Mouse (Mus musculus) lung, adult 2 months (tissue): ENCODE measurements around the gene Chst15. TPM values are rescaled to one million over a fixed set of nuclear protein-coding genes. Genes with fewer than 3 reads are reported as not detected.

ENCODE experiments used
- DNase-seq: peaks from one replicate; pipeline ENCODE4 v3.0.0; 2022
- H3K4me1 ChIP-seq: fragments of 200-500 bp; 2 replicates; pipeline ENCODE4 v1.6.1; 2011; ENCODE audit warnings: low read length; ENCODE audit not compliant: control insufficient read depth, insufficient read depth
- H3K4me3 ChIP-seq: fragments of 200-500 bp; replicated peaks from 2 replicates; pipeline ENCODE3; 2011; ENCODE audit warnings: low read depth, mild to moderate bottlenecking, control low read depth, low read length; ENCODE audit errors: extremely low read depth
- CTCF ChIP-seq: fragments of 200-500 bp; IDR thresholded peaks from 2 replicates; pipeline ENCODE4 v1.5.1; 2011; ENCODE audit warnings: mild to moderate bottlenecking, low read length, control low read depth; ENCODE audit not compliant: insufficient read depth
- POLR2A ChIP-seq: fragments of 200-500 bp; IDR thresholded peaks from 2 replicates; pipeline ENCODE4 v1.6.1; 2011; ENCODE audit warnings: low read depth, mild to moderate bottlenecking, control low read depth, low read length, borderline replicate concordance; ENCODE audit errors: extremely low read depth
- WGBS: fragments of 180-500 bp; shearing (Covaris S2); methylation state at CpG from one replicate; pipeline ENCODE4 v1.1.7; 2018; 5-methylcytosine and 5-hydroxymethylcytosine counted together
- polyA plus RNA-seq: library from polyadenylated mRNA; depleted of rRNA; stranded (reverse); fragments of >200 nt; gene quantifications from 2 replicates; pipeline ENCODE4 v1.2.3, GENCODE M21; 2012

Chst15 gene
- polyA plus RNA-seq, 1 experiment: 14.7 TPM

GRCm38 (mm10) chr7:132234250-132234649 lies 82.8 kb downstream of the Chst15 start:
- Histone ChIP-seq H3K4me3 (no peak overlapping the region), H3K4me1 (peaks cover 7% of the 10 kb centered on the region; the same call in 1 of the 2 replicates)
- DNase-seq: no peak
- TF ChIP-seq CTCF (no peak), POLR2A (no peak)
- WGBS: 72% methylated on average over 3 of the region's 3 CpGs

- DNase-seq: no peak
- Histone ChIP-seq H3K4me3 (no peak overlapping the region), H3K4me1 (peaks cover 7% of the 10 kb centered on the region; the same call in 1 of the 2 replicates)
- whole genome bisulfite sequencing: 80% methylated on average over 4 of the region's 4 CpGs
- TF ChIP-seq CTCF (no peak), POLR2A (no peak)
Observed at GRCm38 (mm10) chr7:132233732-132234131, 83.3 kb downstream of the Chst15 start.

GRCm38 (mm10) chr7:132232937-132233336 lies 84.1 kb downstream of the Chst15 start:
- 46% methylated on average over 2 of the region's 2 CpGs for WGBS
- Histone ChIP-seq H3K4me1 (peaks cover 4% of the 10 kb centered on the region; the same call in 1 of the 2 replicates), H3K4me3 (no peak overlapping the region)
- no peak for DNase-seq
- TF ChIP-seq CTCF (no peak), POLR2A (no peak)

GRCm38 (mm10) chr7:132231476-132231875 lies 85.6 kb downstream of the Chst15 start:
- no peak for DNase-seq
- H3K4me1 ChIP-seq: peaks cover 3% of the 10 kb centered on the region; the same call in 1 of the 2 replicates
- H3K4me3 ChIP-seq: no peak overlapping the region
- 67% methylated on average over 3 of the region's 3 CpGs for WGBS
- TF ChIP-seq POLR2A (no peak), CTCF (no peak)

GRCm38 (mm10) chr7:132230961-132231360 lies 86.1 kb downstream of the Chst15 start:
- no peak for DNase-seq
- no peak overlapping the region for H3K4me3 ChIP-seq
- 87% methylated on average over 3 of the region's 3 CpGs for WGBS
- TF ChIP-seq CTCF (no peak), POLR2A (no peak)
- H3K4me1 ChIP-seq: peaks cover 3% of the 10 kb centered on the region; the same call in 1 of the 2 replicates

GRCm38 (mm10) chr7:132227075-132227640 lies 89.9 kb downstream of the Chst15 start:
- no peak for DNase-seq
- 71% methylated on average over 8 of the region's 8 CpGs for WGBS
- H3K4me3 ChIP-seq: no peak overlapping the region
- TF ChIP-seq POLR2A (no peak), CTCF (no peak)
- peaks cover 3% of the 10 kb centered on the region; the same call in 1 of the 2 replicates for H3K4me1 ChIP-seq

- no peak for TF ChIP-seq POLR2A
- peak; percentile 74 for TF ChIP-seq CTCF
- 52% methylated on average over 6 of the region's 6 CpGs for WGBS
- peak; percentile 79 for DNase-seq
- Histone ChIP-seq H3K4me1 (peaks cover 3% of the 10 kb centered on the region; the same call in 1 of the 2 replicates), H3K4me3 (no peak overlapping the region)
Observed at GRCm38 (mm10) chr7:132226379-132227074, 90.5 kb downstream of the Chst15 start.

GRCm38 (mm10) chr7:132223452-132224141 lies 93.4 kb downstream of the Chst15 start:
- H3K4me3 ChIP-seq: no peak overlapping the region
- DNase-seq: no peak
- H3K4me1 ChIP-seq: peaks cover 3% of the 10 kb centered on the region; the same call in 1 of the 2 replicates
- whole genome bisulfite sequencing: 40% methylated on average over 10 of the region's 10 CpGs
- TF ChIP-seq CTCF: no peak
- no peak for TF ChIP-seq POLR2A

- TF ChIP-seq CTCF: no peak
- no peak for TF ChIP-seq POLR2A
- Histone ChIP-seq H3K4me3 (no peak overlapping the region), H3K4me1 (no peaks in the 10 kb centered on the region)
- WGBS: 72% methylated on average over 10 of the region's 10 CpGs
- DNase-seq: no peak
Observed at GRCm38 (mm10) chr7:132214031-132214430, 103.0 kb downstream of the Chst15 start.
